Mouse (Mus musculus) cerebellum, postnatal 4 days (tissue): ENCODE measurements around the gene Vapb.

Experiments
- DNase-seq, 2 experiments: peaks; one replicate each; pipeline ENCODE4 v3.0.0; 2022; ENCODE audit warnings: low spot score in 2 of 2, mixed read lengths in 1 of 2

The Vapb gene

DNA sequence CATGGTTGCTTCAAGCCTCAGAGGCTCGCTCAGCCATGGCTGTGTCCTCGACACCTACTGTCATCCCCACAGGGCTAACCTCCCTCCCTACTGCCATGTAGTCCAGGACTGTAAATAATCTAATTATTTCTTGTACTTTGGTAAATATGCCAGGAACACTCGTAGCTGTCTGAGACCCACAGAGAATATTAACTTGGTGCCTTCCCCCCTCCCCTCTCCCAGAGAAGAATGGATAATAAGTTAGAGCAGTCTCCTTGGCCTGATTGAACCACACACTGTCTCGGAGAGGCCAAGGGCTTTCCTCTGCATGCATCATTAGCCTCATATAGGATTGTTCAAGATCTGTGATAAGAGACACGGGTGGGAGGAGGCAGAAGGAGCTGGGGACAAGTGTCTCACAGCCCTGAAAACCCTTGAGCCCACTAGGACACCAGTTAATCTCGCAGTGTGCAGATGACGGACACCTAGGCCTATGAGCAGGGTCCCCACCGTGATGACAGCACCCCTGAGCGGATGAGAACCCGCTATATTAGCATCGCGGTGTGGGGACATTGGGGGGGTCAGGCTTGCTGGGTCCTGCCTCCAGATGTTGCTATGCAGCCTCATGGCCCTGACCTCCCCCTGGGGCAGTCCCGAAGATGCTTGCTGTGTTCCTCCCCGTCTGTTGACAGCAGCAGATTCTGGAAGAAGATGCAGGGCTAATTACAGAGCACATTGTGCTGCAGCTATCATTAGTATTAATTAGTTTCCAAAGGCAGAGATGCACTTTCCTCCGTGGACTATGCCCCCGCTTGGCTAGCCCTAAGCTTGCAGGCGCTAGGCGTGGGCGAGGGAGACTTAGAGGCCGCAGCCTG is 54.8 kb downstream of the Vapb start:
- DNase-seq, result no peak

DNA sequence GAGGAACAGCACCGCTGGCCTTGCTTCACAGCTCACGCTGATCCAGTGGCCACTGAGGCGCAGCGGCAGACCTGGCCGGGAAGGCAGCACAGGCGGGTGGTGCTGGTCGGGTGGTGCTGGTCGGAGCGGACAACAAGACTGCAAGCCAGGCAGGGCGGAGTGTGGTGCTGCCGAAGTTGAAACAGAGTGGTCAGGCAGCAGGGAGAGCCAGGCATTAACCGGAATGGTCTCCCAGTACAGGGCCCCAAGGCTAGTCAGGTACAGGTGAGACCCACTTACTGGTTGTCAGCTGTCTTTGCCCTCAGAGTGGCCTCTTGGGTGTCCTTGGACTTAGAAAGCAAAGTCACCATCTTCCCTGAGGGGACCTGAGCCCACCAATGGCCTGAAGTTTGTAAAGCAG is 56.7 kb downstream of the Vapb start:
- no peak for DNase-seq

DNA sequence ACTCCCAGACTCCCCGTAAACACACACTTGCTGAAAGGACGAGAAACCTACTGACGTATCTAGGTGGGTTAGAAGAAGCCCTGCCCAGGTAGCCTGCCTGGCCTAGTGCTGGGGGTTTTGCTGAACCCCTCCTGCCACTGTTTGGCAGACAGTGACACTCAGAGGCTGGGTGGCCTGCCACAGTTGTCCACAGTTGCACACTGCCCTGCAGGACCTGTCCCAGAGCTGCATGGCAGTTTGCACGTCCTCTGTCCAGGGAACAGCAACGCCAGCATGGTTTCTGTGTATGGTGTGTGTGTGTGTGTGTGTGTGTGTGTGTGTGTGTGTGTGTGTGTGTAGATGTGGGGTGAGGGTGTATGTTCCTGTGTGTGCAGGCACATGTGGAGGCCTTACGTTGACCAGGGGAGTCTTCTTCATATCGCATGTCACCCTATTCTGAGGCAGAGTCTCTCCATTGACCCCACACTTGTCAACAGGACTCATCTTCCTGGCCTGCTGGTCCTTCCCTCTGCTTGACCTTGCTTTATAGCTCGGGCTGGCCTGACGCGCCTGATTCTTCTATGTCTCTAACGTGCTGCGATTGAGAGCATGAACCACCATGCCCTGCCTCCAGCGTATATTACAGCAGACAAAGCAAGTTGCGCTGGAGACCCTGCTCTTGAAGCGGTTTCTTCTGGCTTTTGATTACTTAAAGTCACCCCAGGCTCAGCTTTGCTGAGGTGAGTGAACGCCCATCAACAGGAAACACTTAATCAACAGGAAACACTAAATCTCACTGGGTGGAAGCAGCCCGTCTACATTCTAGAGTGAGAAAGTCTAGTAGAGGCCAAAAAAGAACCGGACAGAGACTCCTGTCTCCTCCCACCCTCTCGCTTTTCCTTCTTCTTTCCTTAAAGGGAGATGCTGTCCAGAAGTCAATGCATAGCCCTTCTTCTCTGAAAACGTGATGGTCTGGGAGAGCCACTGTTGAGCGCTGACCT is 57.5 kb downstream of the Vapb start:
- DNase-seq, result no peak

DNA sequence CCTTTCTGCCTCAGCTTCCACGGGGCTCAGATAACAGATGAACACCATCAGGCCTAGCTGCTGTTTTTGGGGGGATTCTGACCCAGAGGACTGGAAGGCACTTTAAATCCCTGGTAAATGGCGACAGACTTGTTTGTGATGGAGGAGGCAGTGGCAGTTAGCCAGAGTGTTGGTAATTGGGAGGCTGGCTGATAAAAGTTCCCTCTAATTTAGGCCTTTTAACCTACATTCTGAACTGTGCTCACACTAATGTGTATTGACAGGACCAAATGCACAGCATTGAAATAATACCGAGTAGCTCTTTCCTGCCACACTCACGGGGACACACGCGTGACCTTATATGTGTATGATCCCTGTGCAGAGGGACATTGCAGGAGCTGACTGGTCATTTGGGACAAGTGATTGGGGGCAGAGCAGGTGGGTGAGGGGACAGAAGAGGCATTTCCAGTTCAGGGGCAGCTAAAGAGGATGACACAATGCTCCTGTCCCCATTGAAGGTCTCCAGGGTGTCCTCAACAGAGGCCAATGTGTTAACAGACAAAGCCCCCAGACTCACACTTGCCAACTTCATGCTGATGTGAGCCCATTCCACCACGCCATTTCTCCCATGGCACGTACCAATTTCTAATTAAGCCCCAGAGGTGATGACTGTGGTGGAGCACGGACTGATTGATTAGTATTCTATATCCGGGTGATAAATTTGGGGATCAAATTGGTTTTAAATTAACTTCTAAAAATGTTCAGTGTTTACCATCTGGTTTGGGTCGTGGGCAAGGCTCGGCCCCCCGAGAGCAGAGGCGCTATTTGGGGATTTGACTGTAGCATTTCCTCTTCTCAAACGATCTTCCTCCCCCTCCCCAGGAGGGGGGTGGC is 58.7 kb downstream of the Vapb start:
- DNase-seq, result no peak

DNA sequence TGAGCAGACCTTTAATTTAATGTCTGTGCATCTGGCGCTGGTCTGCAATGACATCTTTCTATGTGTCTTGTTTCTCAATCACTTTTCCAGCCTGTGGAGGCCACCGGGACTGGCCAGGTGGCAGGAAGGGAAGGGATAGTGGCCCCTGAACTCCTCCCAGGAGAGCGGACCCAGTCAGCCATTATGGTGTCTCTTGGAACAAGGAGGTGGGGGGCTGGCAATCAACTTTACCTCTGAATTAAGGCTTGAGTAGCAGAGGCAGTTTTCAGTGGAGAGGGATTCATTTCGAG is 59.3 kb downstream of the Vapb start:
- no peak for DNase-seq

DNA sequence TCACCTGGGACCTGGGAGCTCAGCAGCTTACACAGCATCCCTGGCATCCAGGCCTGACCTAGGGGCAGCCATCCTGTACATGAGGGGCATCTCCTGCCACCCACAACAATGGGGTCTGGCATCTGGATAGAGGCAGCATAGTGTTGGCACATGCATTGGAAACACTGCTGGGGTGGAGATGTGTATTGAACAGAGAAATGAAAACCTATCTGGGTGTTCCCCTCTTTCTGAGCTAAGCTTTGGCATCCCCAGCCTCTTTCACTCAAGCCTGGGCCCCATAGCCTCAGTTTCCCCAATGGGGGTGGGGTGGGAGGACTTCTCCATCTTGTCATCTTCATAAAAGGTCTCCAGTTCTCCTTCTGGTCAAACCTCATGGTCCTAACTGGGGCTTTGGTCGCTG is 62.2 kb downstream of the Vapb start:
- DNase-seq, result no peak

DNA sequence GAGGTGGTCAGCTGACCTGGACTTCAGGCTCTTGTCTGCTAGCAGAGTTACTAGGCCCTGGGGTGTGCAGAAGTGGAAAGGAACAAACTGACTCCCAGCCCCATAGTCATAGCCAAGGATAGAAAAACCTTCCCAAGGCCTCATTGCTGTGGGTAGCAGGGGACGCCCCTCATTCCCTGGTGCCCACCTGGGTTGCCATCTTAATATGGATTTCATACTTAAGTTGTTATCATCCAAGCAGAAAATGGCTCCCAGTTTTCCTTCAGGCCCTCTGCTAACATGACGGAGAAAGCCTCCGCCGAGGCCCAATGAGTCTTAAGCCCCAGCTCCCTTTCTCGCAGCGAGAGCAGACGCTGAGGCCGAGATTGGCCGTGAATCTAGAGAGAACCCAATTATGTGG is 63.3 kb downstream of the Vapb start:
- no peak for DNase-seq

DNA sequence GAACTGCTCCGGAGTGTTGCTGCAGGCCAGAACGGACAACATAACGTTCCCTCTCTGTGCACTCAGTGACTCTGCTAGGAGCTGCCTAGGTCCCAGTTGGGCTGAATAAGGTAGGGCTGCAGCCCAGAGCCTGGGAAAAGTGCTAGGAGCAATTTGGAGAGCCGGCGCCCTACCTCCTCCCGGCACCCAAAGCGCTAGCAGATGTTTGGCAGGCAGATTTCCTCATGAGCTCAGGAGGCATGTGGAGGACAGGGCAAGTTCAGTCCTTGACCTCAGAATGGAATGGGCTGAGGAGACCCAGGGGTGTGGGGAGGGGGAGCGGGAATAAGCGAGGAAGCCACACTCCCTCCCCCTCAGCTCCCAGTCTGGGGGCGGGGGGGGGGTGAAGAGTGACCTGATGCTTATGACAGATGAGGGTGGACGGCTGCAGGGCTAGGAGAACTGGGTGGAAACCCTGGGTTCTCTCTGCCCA is 64.1 kb downstream of the Vapb start:
- no peak for DNase-seq

DNA sequence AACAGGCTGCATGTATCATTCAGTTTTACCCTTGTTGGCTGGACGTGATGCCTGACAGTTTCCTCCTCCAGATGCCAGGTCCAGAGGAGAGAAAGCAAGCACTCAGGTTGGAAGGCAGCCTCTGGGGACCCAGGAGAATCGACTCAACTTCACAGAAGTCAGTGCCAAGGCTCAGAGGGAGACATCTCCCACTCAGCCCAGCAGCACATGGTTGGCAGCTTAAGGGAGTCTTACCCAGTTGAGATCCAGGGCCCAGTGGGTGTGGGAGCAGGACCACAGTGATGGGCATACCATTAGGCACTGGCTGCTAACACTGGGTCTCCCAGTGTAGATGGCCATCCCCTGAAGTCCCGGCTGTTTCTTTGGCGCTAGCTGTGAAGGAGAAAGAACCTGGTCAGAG is 64.9 kb downstream of the Vapb start:
- no peak for DNase-seq

DNA sequence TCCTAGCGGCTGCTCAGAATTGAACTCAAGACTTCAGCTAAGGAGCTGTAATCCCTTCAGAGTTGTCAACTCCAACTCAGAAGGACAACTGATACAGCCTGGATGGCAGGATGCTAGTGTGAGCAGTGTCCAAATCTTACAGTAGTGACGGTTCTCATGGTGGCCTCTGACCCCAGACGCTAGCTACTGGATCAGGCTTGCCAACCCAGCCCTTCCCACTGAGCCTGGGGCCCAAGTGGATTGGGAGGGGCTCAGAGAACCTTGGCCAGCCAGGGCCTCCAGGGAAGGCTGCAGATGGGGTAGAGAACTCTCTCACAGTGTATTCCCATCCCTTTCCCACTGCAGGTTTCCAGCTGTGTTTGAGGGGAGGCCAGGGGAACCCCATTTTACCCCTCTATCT is 65.6 kb downstream of the Vapb start:
- DNase-seq, result no peak

DNA sequence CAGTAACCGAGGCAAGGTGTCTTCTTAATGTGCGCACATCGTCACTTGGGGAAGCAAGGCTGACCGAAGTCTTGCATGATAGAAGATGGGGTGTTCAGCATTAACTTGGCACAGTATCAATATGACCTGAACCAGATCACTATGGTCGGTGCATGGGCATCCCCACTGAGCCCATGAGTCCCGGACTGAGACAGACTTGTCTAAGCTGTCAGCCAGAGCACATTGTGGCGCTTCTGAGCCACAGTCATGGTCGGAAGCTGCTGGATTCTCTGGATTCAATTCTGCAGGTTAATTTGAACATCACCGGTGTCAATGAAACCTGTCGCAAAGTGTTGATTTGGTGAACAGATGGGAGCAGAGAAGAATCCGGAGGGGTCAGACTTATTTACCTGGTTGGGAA is 66.5 kb downstream of the Vapb start:
- no peak for DNase-seq

DNA sequence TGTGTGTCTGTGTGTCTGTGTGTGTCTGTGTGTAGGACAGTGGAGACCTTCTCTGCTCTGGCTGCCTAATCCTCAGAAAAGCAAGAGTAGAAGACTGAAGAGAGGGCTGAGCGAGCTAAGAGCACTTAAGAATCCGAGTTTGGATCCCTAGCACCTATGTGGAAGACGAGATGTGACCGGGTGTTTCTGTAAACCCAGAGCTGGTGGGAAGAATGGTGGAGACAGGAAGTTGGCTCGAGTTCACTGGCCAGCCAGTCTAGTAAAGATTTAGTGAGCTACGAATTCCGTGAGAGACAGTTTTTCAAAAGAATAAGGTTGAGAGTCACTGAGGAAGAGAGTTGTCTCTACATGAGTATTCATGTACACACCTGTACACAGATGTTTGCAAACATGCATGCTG is 69.3 kb downstream of the Vapb start:
- DNase-seq, result no peak

DNA sequence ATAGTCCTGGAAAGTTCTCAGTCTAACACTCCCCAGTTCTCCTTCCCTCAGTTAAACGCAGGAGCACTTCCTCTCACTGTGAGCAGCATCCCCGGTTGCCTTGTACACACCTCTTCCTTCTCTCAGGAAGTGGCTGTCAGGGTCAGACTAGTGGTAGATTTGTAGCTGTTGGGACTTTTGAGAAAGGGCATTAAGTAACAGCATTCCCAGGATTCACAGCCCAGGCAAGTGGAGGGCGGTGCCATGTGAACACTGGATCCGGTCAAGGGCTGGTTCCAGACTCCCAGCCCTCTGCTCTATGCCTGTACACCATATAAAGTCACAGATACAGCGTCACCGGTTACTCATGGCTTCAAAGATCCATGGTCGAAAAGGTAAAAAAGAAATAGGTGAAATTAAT is 71.6 kb downstream of the Vapb start:
- DNase-seq, result no peak

DNA sequence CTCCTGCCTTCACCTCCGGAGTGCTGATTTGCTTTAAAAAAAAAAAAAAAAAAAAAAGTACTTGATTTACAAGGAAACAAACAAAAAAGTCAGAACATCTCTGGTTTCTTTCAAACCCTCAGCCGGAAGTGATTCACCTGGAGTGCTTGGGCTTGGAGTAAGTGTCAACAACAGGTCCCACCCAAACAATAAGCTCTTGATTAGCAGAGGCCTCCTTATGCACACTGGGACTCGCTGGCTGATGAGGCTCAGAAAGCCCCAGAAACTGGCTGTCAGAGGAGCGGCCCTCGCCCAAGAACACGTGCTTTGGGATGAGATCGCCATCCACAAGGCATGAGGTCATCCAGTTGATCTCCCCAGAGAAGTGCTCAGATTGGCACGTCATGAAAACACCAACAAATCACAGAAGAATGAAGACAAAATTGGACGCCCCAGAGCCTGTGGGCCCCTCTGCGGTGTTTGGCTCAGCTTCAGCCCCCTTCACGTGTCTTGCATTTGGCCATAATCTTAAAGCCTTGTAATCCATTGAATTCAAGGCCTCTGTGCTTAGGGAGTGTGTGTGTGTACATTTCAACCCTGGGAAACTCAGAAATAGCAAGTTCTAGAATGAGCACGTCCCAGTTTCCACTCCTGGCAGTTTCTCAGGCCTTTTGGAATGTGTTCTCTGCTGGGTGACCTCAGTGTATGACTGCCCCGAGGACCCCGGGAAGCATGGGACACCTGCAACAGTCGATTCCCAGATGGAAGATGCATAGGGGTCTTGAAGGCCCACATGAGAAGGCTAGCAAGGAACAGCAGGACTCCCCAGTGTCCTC is 72.9 kb downstream of the Vapb start:
- no peak for DNase-seq

DNA sequence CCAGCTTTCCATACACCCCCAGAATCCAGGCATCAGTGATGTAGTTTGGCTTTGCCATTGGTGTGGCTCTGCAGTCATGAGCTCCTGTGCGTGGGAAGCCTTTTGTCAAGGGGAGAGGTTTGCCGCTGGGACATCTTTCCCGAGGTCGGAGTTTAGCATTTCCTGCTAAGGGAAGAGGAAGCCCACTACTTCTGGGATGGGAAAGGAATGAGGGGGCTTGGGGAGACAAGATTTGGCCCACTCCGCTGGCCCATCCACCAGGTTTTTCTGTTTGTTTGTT is 73.5 kb downstream of the Vapb start:
- no peak for DNase-seq

DNA sequence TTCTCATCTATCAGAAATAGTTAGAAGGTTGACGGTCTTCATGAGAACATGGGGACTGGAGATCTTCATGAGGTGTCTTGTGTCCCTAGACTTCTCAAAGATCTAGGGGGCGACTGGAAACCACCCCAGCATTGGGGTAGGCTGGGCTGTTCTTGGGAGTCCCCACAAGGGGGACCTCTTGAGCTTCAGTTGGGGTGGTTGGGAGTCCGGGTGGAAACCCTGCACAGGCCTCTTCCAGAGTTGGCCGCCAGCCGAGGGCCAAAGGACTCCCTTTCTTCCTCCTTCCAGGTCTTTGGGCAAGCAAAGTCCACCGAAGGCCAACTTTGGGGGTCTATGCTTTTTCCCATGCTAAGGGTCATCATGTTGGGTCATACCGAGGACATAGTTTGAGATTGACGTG is 74.5 kb downstream of the Vapb start:
- DNase-seq, result no peak

DNA sequence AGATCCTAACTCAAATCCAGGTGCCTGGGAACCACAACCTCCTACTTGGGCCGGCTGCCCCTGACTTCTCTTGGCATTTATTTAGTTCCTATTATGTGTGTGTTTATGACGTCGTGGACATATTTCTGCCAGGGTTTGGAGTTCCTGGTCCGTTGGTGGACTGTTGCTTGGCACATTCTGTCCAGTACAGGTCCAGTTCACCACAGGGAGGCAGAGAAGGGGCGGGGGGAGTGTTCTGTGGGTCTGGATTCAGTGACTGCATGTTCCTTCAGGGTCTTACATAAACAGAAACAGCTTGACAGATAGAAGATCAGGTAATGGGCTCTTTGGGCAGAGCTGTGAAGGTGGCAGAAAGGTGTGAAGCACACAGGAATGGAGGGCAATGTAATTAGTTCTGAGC is 75.8 kb downstream of the Vapb start:
- no peak for DNase-seq

DNA sequence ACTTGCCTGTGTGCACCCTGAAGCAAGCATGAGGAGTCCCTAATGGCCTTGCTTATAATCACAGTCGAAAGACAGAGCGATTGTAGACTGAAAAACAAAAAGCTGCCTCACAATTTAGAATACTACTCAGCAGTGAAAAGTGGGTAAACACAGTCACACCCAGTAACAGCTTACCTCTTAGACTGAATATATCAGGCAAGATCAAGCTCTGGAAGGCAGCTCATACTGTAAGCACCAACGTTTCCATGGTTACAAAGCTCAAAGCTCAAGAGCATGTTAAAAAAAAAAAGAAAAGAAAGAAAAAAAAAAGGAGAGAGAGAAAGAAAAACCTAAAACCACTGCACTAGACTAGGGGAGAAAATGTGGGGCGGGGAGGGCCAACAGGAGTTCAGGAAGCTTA is 89.0 kb downstream of the Vapb start:
- no peak for DNase-seq

DNA sequence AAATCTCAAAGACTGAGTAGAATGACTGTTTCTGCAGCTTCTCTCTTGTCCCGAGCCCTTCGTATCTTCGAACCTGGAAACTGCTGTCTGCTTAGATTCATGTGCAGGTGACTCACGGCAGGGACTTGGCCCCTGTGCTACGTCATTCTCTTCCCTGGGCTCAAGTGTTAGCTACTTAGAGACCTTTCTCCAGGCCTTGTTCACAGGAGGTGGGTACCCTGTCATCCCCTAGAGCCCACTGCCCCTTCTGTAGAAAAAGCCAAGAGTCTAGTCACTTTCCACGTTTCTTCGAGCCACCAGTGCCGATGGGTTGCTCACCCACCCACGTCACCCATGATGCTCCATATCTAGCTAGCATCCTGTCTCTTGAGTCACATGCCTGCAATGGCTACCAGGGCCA is 89.9 kb downstream of the Vapb start:
- no peak for DNase-seq

DNA sequence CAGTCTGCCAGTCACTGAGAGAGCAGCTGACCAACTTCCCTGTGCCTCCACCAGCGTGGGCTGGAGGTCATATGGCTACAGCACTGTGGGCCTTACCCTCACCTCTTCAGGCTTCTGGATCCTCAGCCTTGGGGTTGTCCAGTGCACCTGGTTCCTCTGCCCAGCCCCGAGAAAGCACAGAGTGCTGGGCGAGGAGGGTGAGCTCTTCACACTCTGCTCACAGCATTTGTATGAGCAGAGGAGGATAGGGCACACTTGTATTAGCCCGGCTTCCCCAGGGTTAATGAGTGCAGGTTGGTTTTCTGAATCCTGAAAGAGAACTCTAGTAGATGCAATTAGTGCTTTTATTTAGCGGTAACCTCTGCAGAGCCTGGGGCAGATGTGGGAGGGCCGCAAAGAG is 90.8 kb downstream of the Vapb start:
- DNase-seq, result no peak

DNA sequence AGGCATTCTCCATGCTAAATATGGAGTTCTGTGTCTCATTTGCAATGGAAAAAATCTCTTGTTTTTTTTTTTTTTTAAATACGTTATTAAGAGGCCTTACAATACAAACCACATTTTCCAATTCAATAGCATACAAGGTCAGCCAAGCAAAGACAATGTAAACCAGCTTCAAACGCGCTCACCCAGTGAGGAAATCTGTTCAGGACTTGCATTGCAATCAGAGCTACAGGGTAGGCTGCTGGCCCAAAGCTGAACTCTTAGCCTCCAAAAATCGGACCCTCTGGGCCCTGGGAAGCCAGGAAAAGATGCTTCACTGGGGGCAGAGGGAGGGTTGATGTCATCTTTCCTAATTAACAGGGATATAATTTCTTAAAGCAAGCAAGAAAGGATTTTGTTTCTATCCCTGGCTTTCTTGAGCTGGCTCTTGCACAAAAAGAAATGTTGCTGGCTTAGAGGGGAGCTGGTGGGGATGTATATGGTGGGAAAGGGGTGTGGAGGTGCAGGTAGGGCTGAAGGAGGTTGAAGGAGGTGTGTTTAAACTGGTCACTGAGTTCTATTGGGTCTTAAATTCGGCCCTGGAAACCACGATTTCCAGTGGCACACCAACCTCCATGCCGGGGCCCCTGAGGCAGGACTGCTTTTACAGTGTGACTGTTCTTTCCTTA is 95.6 kb downstream of the Vapb start:
- DNase-seq, result no peak
